ENCODE assay signal across 8 mouse cellular contexts in the genomic region with DNA sequence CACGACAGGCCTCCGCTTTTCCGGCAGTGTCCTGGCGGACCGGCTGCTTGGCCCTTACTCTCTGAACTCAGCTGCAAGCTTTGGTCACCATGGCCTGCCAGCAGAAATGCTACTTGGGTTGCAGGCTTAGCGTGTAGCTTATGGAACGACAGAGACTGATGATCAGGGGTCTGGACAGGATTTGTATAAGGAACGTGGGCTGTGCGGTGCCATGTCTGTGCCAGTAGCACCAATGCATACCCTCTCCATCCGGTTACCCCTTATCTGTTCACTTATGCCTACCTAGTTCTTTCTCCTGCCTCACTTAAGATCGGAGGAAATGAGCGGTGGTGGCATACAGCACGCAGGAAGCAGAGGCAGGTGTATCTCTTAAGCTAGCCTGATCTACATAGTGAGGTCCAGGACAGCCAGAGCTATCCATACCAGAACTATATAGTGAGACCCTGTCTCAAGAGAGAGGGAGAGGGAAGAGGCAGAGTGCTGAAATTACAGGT. TPM values are rescaled to one million over a fixed set of nuclear protein-coding genes. Genes with fewer than 3 reads are reported as not detected.
DNase-seq lines count a peak whose midpoint lies in the region; ATAC-seq and TF ChIP-seq lines count a peak whose summit lies in the region.

No protein-coding gene starts in this region.

- H3K27ac ChIP-seq in heart, embryonic 12.5 days (ENCODE audit: poor library complexity, severe bottlenecking), result peak overlapping the region; percentile 90
- H3K27ac ChIP-seq in forebrain, embryonic 14.5 days (ENCODE audit: low read depth, low read length), result peak overlapping the region; percentile 97
- peak overlapping the region; percentile 93 for H3K27ac ChIP-seq in liver, embryonic 16.5 days (ENCODE audit: low read length)

- intact Hi-C loops in heart, postnatal 10 days (cut with DNase I), result no loop called here

- no peak for DNase-seq in heart, postnatal 10 days
- peak; percentile 20 for DNase-seq in forebrain, embryonic 14.5 days (ENCODE audit: low spot score)
- DNase-seq in urinary bladder, postnatal 25 days (ENCODE audit: low spot score), result no peak
- DNase-seq in thymus, postnatal 36 days, result no peak
- DNase-seq in cerebellum, postnatal 4 days (ENCODE audit: low spot score in 2 of 2), result no peak

- H3K4me3 ChIP-seq in heart, embryonic 12.5 days, result peak overlapping the region; percentile 93
- peak overlapping the region; percentile 87 for H3K4me3 ChIP-seq in E14TG2a.4 (replicated peaks; ENCODE audit: low read length)
- peak overlapping the region; percentile 46 for H3K4me3 ChIP-seq in forebrain, embryonic 14.5 days (ENCODE audit: low read depth, low read length)
- H3K4me3 ChIP-seq in liver, embryonic 16.5 days (ENCODE audit: low read depth, low read length), result peak overlapping the region; percentile 79

- ATAC-seq in heart, embryonic 12.5 days (ENCODE audit: insufficient number of reproducible peaks, low FRiP score), result peak; percentile 5; the same call in 1 of the 2 replicates
- no peak for ATAC-seq in forebrain, embryonic 14.5 days
- no peak for ATAC-seq in liver, embryonic 16.5 days (ENCODE audit: low read depth)

- H3K27me3 ChIP-seq in heart, embryonic 12.5 days (replicated peaks), result no peaks in the 10 kb centered on the region
- H3K27me3 ChIP-seq in E14TG2a.4 (ENCODE audit: insufficient read depth, low read length), result no peaks in the 10 kb centered on the region
- no peaks in the 10 kb centered on the region for H3K27me3 ChIP-seq in forebrain, embryonic 14.5 days (replicated peaks; ENCODE audit: control insufficient read depth, insufficient read depth, low read length)
- no peaks in the 10 kb centered on the region for H3K27me3 ChIP-seq in liver, embryonic 16.5 days (ENCODE audit: control insufficient read depth, insufficient read depth, low read depth, low read length)

- TF ChIP-seq CTCF in E14TG2a.4 (conservative IDR thresholded peaks at IDR 0.05; ENCODE audit: low read length), result no peak

- peak overlapping the region; percentile 75 for H3K4me2 ChIP-seq in heart, embryonic 12.5 days
- peak overlapping the region; percentile 89 for H3K4me2 ChIP-seq in forebrain, embryonic 14.5 days (ENCODE audit: low read length)
- H3K4me2 ChIP-seq in liver, embryonic 16.5 days (ENCODE audit: low read depth, low read length), result peak overlapping the region; percentile 94

- peak overlapping the region; percentile 84 for H3K9ac ChIP-seq in heart, embryonic 12.5 days
- H3K9ac ChIP-seq in forebrain, embryonic 14.5 days (ENCODE audit: low read length), result peak overlapping the region; percentile 84
- H3K9ac ChIP-seq in liver, embryonic 16.5 days (ENCODE audit: low read depth, low read length), result peak overlapping the region; percentile 91

- H3K36me3 ChIP-seq in heart, embryonic 12.5 days, result no peaks in the 10 kb centered on the region
- peaks cover 34% of the 10 kb centered on the region for H3K36me3 ChIP-seq in E14TG2a.4 (ENCODE audit: insufficient read depth, low read length)
- peaks cover 3% of the 10 kb centered on the region; the same call in 1 of the 2 replicates for H3K36me3 ChIP-seq in forebrain, embryonic 14.5 days (ENCODE audit: control insufficient read depth, insufficient read depth, low read length)
- no peaks in the 10 kb centered on the region for H3K36me3 ChIP-seq in liver, embryonic 16.5 days (ENCODE audit: control insufficient read depth, insufficient read depth)

- no peaks in the 10 kb centered on the region for H3K9me3 ChIP-seq in heart, embryonic 12.5 days (replicated peaks)
- no peaks in the 10 kb centered on the region for H3K9me3 ChIP-seq in E14TG2a.4 (ENCODE audit: low read length)
- H3K9me3 ChIP-seq in forebrain, embryonic 14.5 days (replicated peaks; ENCODE audit: control insufficient read depth, low read length), result no peaks in the 10 kb centered on the region
- H3K9me3 ChIP-seq in liver, embryonic 16.5 days (replicated peaks; ENCODE audit: control insufficient read depth, low read length), result no peaks in the 10 kb centered on the region

- peaks cover 37% of the 10 kb centered on the region for H3K4me1 ChIP-seq in heart, embryonic 12.5 days (replicated peaks)
- peaks cover 55% of the 10 kb centered on the region for H3K4me1 ChIP-seq in E14TG2a.4 (replicated peaks; ENCODE audit: low read depth, low read length)
- H3K4me1 ChIP-seq in forebrain, embryonic 14.5 days (ENCODE audit: control insufficient read depth, insufficient read depth, low read length), result peaks cover 17% of the 10 kb centered on the region
- H3K4me1 ChIP-seq in liver, embryonic 16.5 days (ENCODE audit: control insufficient read depth, low read depth, low read length), result peaks cover 25% of the 10 kb centered on the region

- 21% methylated on average over 13 of the region's 13 CpGs for WGBS in heart, embryonic 12.5 days
- 23% methylated on average over 13 of the region's 13 CpGs for WGBS in forebrain, embryonic 14.5 days
- WGBS in liver, embryonic 16.5 days (ENCODE audit: insufficient replicate concordance), result 13% methylated on average over 13 of the region's 13 CpGs

RNA-seq across cellular contexts. Expression of a gene that starts 0.9 kb away (rescaled TPM):
- 228 and 236 TPM in 2 replicates for polyA plus RNA-seq in heart, embryonic 12.5 days (2016; fragmentation: Nextera tagmentation; extraction: Ambion mirVana)
- total RNA-seq in heart, postnatal 10 days (2021), result 100 to 1,000 TPM; 104 to 117 TPM
- polyA plus RNA-seq in forebrain, embryonic 14.5 days (2014; fragmentation: Nextera tagmentation; extraction: Ambion mirVana), result 278 and 287 TPM in 2 replicates
- polyA plus RNA-seq in liver, embryonic 16.5 days (2015; fragmentation: Nextera tagmentation; extraction: Ambion mirVana), result 103 and 104 TPM in 2 replicates

RNA-seq across cellular contexts. Expression of a gene that starts 15.9 kb away (rescaled TPM):
- polyA plus RNA-seq in heart, embryonic 12.5 days (2016; fragmentation: Nextera tagmentation; extraction: Ambion mirVana), result 29.0 and 30.0 TPM in 2 replicates
- 100 to 1,000 TPM; 168 to 172 TPM for total RNA-seq in heart, postnatal 10 days (2021)
- polyA plus RNA-seq in forebrain, embryonic 14.5 days (2014; fragmentation: Nextera tagmentation; extraction: Ambion mirVana), result 4.0 and 4.8 TPM in 2 replicates
- 4.6 and 5.8 TPM in 2 replicates for polyA plus RNA-seq in liver, embryonic 16.5 days (2015; fragmentation: Nextera tagmentation; extraction: Ambion mirVana)

RNA-seq across cellular contexts. Expression of a gene that starts 21.4 kb away (rescaled TPM):
- polyA plus RNA-seq in heart, embryonic 12.5 days (2016; fragmentation: Nextera tagmentation; extraction: Ambion mirVana), result 9.3 and 11.7 TPM in 2 replicates
- total RNA-seq in heart, postnatal 10 days (2021), result 1 to 10 TPM; 5.2 to 6.6 TPM
- polyA plus RNA-seq in forebrain, embryonic 14.5 days (2014; fragmentation: Nextera tagmentation; extraction: Ambion mirVana), result 3.5 TPM in 2 replicates
- polyA plus RNA-seq in liver, embryonic 16.5 days (2015; fragmentation: Nextera tagmentation; extraction: Ambion mirVana), result 103 and 105 TPM in 2 replicates

RNA-seq across cellular contexts. Expression of a gene that starts 44.8 kb away (rescaled TPM):
- 13.3 and 14.3 TPM in 2 replicates for polyA plus RNA-seq in heart, embryonic 12.5 days (2016; fragmentation: Nextera tagmentation; extraction: Ambion mirVana)
- total RNA-seq in heart, postnatal 10 days (2021), result 10 to 100 TPM; 21.2 to 21.9 TPM
- 14.4 and 15.2 TPM in 2 replicates for polyA plus RNA-seq in forebrain, embryonic 14.5 days (2014; fragmentation: Nextera tagmentation; extraction: Ambion mirVana)
- 1.6 and 2.5 TPM in 2 replicates for polyA plus RNA-seq in liver, embryonic 16.5 days (2015; fragmentation: Nextera tagmentation; extraction: Ambion mirVana)

RNA-seq across cellular contexts. Expression of a gene that starts 44.8 kb away (rescaled TPM):
- 22.4 and 23.6 TPM in 2 replicates for polyA plus RNA-seq in heart, embryonic 12.5 days (2016; fragmentation: Nextera tagmentation; extraction: Ambion mirVana)
- total RNA-seq in heart, postnatal 10 days (2021), result 10 to 100 TPM; 27.3 to 29.7 TPM
- polyA plus RNA-seq in forebrain, embryonic 14.5 days (2014; fragmentation: Nextera tagmentation; extraction: Ambion mirVana), result 18.8 and 21.2 TPM in 2 replicates
- polyA plus RNA-seq in liver, embryonic 16.5 days (2015; fragmentation: Nextera tagmentation; extraction: Ambion mirVana), result 10.1 and 10.5 TPM in 2 replicates
